Mouse (Mus musculus) heart, embryonic 11.5 days (tissue): Measurements from ENCODE around the gene Il17rc. TPM values are rescaled to one million over a fixed set of nuclear protein-coding genes. Genes with fewer than 3 reads are reported as not detected.

Experiments used
- ATAC-seq: fragments of 200-750 bp; cut with Nextera tagmentation; replicated peaks from 2 replicates; pipeline ENCODE4 v1.8.0; 2017; ENCODE audit warnings: moderate library complexity; ENCODE audit not compliant: insufficient number of reproducible peaks, low FRiP score, low TSS enrichment
- H3K27ac ChIP-seq: fragments of 300-500 bp; sonication (generic); 2 replicates; pipeline ENCODE4 v1.5.1; 2014; ENCODE audit warnings: mild to moderate bottlenecking, low read depth, low read length
- H3K27me3 ChIP-seq: fragments of 300-500 bp; sonication (generic); 2 replicates; pipeline ENCODE4 v1.6.1; 2014; ENCODE audit warnings: mild to moderate bottlenecking, low read length, mixed read lengths; ENCODE audit not compliant: control insufficient read depth, insufficient read depth
- H3K36me3 ChIP-seq: fragments of 300-500 bp; sonication (generic); 2 replicates; pipeline ENCODE4 v1.6.1; 2014; ENCODE audit warnings: mild to moderate bottlenecking, low read length, moderate library complexity, mixed read lengths; ENCODE audit not compliant: control insufficient read depth, insufficient read depth
- H3K4me1 ChIP-seq: fragments of 300-500 bp; sonication (generic); 2 replicates; pipeline ENCODE4 v1.6.1; 2014; ENCODE audit warnings: low read length; ENCODE audit not compliant: control insufficient read depth, insufficient read depth
- H3K4me2 ChIP-seq: fragments of 300-500 bp; sonication (generic); 2 replicates; pipeline ENCODE4 v1.6.1; 2014; ENCODE audit warnings: mild to moderate bottlenecking, moderate library complexity
- H3K4me3 ChIP-seq: fragments of 300-500 bp; sonication (generic); 2 replicates; pipeline ENCODE4 v1.5.1; 2014; ENCODE audit warnings: low read depth, low read length
- H3K9ac ChIP-seq: fragments of 300-500 bp; sonication (generic); 2 replicates; pipeline ENCODE4 v1.6.1; 2014; ENCODE audit warnings: mild to moderate bottlenecking, low read depth, low read length, moderate library complexity
- H3K9me3 ChIP-seq: fragments of 300-500 bp; sonication (generic); replicated peaks from 2 replicates; pipeline ENCODE4 v1.6.1; 2016; ENCODE audit warnings: low read length; ENCODE audit not compliant: control insufficient read depth
- WGBS: fragments of 180-500 bp; shearing (Covaris S2); extraction: QIAGEN DNeasy Blood & Tissue Kit; methylation state at CpG from one replicate; pipeline ENCODE4 v1.1.7; 2014; ENCODE audit not compliant: insufficient replicate concordance; 5-methylcytosine and 5-hydroxymethylcytosine counted together
- polyA plus RNA-seq: library from polyadenylated mRNA; unstranded; fragments of >200 nt; fragmentation: Nextera tagmentation; extraction: Ambion mirVana; gene quantifications from 2 replicates; pipeline ENCODE4 v1.2.1, GENCODE M21; 2014

Il17rc gene
- polyA plus RNA-seq, 1 experiment from 2014 or later, result 2.6 TPM

DNA sequence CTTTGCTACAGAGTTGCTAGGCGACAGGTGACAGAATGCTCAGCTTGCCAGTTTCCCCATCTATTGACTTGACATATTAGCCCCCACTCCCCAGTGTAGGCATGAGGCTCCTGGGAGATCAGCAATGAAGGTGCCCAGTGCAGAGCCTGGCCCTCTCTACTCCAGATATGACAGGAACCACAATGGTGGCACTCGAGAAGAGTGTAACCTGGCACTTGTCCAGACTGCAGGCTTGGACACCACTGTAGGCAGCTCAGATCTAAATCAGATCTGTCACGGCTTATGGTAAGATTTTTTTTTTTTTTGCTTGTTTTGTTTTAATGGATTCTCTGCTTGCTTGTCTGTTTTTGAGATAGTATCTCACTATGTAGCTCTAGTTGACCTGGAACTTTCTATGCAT is 37.6 kb upstream of the Il17rc start:
- no peak for ATAC-seq

DNA sequence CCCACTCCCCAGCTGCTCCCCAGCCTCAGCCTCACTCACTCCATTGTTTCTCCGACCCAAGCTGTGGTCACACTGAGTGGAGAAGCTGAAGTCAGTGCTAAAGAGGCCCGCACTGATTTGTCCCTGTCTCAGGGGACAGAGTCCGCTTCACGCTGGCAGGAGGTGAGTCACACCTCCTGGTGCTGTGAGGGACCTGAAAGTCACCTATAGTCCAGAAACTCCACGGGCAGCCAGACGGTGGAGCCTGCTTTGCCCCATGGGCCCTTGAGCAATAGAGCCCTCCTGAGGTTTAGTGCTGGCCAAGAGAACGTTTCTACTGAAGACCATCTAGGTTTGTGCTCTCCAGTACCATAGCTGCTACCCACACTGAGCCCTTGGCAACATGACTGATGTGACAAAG is 36.5 kb upstream of the Il17rc start:
- no peak for ATAC-seq
- no peak overlapping the region for H3K9ac ChIP-seq
- 68% methylated on average over 7 of the region's 7 CpGs for WGBS

More for the DNA sequence above, 37.6 kb upstream of the Il17rc start:
- H3K4me2 ChIP-seq, result no peak overlapping the region
- no peak overlapping the region for H3K9ac ChIP-seq
- H3K27ac ChIP-seq, result no peak overlapping the region
- WGBS, result 73% methylated on average over 3 of the region's 3 CpGs
- H3K27me3 ChIP-seq, result no peaks in the 10 kb centered on the region
- no peaks in the 10 kb centered on the region for H3K9me3 ChIP-seq
- H3K4me3 ChIP-seq, result no peak overlapping the region
- no peaks in the 10 kb centered on the region for H3K4me1 ChIP-seq
- no peaks in the 10 kb centered on the region for H3K36me3 ChIP-seq

DNA sequence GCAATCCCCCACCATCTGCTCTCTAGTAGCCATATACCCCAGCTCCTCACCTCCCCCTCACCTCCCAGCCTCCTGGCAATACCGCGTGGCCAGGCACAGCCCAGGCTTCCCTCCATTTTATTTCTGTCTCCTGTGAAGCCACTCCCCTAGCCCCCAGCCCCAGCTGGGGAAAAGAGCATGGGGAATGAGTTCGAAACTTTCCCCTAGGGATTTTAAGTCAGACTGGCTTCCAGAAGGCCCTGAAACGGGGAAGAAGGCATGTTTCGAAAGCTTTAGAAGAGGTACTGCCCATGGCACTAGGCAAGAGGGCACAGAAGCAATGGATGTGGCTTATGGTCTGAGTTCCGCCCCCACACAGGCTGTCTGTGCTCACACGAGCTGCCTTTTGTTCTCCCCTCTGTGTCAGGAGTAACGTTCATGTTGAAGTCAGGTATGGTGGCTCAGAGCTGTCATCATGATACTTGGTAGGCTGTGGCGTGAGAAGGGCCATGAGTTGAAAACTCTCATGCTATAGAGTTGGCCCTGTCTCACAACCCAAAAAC is 35.5 kb upstream of the Il17rc start, which contains the start of gene Cidec:
Gene Cidec, minus strand, starts transcription at position 97 of the 542 bp plus-strand sequence.
- no peak for ATAC-seq
- Histone ChIP-seq H3K4me3 (no peak within 1 kb of the TSS), H3K9ac (no peak within 1 kb of the TSS), H3K27ac (no peak within 1 kb of the TSS), H3K36me3 (no peaks in the 10 kb centered on the region), H3K27me3 (no peaks in the 10 kb centered on the region), H3K4me2 (no peak within 1 kb of the TSS), H3K4me1 (no peaks in the 10 kb centered on the region), H3K9me3 (no peaks in the 10 kb centered on the region)
- 68% methylated on average over 9 of the region's 9 CpGs for WGBS

More for the DNA sequence above, 36.5 kb upstream of the Il17rc start:
- Histone ChIP-seq H3K36me3 (no peaks in the 10 kb centered on the region), H3K4me2 (no peak overlapping the region), H3K4me1 (no peaks in the 10 kb centered on the region), H3K9me3 (no peaks in the 10 kb centered on the region), H3K27ac (no peak overlapping the region), H3K4me3 (no peak overlapping the region), H3K27me3 (no peaks in the 10 kb centered on the region)

DNA sequence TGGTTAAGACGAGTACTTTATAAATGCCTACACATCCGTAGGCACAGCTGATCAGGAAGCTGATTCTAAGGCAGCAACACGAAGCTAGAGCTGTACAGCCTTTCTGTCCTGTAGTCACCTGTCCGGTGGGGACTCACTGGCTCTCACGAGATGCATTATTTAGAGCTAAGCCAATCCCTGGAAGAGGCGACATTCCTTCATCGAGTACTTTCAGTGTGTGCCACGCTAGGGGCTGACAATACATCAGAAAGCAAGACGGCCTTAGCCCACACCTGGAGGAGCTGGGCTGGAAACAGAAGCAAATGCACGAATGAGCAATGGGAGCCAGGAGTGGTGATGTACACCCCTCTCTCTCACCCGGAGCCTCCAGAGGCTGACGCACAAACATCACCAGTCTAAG is 34.1 kb upstream of the Il17rc start:
- no peak overlapping the region for H3K27ac ChIP-seq
- 64% methylated on average over 12 of the region's 12 CpGs for WGBS
- H3K9ac ChIP-seq, result no peak overlapping the region
- no peak for ATAC-seq
- no peaks in the 10 kb centered on the region for H3K4me1 ChIP-seq
- no peaks in the 10 kb centered on the region for H3K9me3 ChIP-seq
- H3K36me3 ChIP-seq, result no peaks in the 10 kb centered on the region
- H3K27me3 ChIP-seq, result no peaks in the 10 kb centered on the region
- no peak overlapping the region for H3K4me2 ChIP-seq
- no peak overlapping the region for H3K4me3 ChIP-seq

DNA sequence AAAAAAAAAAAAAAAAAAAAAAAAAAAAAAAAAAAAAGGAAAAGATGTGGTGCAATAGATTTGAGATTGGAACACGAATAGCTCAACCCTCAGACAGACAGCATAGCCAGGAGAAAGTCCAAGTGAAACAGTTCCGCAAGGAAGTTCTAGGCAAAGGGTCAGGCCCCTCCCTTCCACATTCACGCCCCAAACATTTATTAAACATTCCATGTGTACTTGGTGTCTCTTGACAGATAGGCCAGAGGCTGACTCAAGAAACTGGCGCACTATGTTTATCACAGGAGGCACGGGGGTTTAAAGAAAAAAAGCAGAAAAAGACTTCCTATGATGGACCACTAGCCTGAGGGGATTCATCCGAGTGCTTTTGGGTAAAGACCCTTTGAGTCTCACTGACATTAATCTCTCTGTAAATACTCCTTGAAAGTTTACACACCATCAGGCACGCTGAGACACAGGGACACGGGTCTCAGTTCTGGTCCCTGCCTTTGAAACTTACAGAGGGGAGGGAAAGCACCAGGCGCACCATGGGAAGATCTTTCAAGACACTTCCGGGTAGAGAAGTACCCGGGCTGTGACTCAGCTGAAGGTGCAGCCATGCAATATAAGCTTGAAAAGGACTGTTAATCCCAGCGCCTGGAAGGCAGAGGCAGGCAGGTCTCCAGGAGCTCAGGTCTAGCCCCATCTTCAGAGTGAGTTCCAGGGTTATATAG is 32.4 kb upstream of the Il17rc start:
- ATAC-seq, result no peak
- Histone ChIP-seq H3K4me3 (no peak overlapping the region), H3K27ac (no peak overlapping the region), H3K36me3 (no peaks in the 10 kb centered on the region), H3K4me1 (peaks cover 8% of the 10 kb centered on the region; the same call in 1 of the 2 replicates), H3K4me2 (no peak overlapping the region), H3K9ac (no peak overlapping the region), H3K9me3 (no peaks in the 10 kb centered on the region), H3K27me3 (no peaks in the 10 kb centered on the region)
- WGBS, result 51% methylated on average over 12 of the region's 12 CpGs

DNA sequence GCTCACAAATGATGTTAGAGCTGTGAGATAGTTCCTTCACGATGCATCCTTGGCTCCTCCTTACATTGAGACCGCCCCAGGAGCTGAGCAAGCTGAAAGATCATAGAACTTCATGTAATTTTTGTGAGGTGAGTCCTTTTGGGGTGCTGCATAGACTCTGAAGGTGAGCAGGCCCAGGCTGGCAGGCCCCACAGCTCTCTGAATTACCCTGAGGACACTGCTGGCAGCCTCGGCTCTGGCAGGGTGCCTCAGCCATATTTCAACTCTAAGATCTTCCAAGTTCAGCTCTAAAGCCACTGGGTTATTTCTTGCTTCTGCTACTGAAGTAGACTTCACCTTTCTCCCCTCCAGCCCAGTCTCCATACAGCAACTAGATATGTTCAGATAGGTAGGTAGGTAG is 30.5 kb upstream of the Il17rc start:
- H3K9me3 ChIP-seq, result no peaks in the 10 kb centered on the region
- ATAC-seq, result no peak
- no peak overlapping the region for H3K4me2 ChIP-seq
- 80% methylated on average over 3 of the region's 3 CpGs for WGBS
- H3K4me1 ChIP-seq, result peaks cover 8% of the 10 kb centered on the region; the same call in 1 of the 2 replicates
- H3K36me3 ChIP-seq, result no peaks in the 10 kb centered on the region
- H3K9ac ChIP-seq, result no peak overlapping the region
- H3K27ac ChIP-seq, result no peak overlapping the region
- no peaks in the 10 kb centered on the region for H3K27me3 ChIP-seq
- H3K4me3 ChIP-seq, result no peak overlapping the region

DNA sequence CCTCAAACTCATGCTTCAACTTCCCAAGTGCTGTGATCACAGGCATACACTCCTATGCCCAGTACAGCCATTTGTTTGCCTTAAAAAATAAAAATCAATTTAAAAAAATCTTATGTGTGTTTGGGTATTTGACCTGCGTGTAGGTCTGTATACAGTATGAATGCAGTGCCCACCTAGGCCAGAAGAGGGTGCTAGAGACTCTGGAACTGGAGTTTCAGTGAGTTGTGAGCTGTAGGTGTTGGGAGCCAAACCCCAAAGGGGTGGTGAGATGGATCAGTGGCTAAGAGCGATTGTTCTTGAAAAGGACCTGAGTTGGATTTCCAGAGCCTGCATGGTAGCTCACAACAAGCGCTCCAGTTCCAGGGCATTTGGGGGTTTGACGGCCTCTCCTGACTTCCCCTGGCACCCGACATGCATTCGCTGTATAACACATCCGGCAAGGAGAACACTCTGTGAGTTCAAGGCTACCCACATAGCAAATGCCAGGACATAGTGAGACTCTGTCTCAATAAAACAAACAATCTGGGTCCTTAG is 30.0 kb upstream of the Il17rc start:
- 55% methylated on average over 7 of the region's 7 CpGs for WGBS
- H3K4me2 ChIP-seq, result no peak overlapping the region
- H3K4me1 ChIP-seq, result peaks cover 8% of the 10 kb centered on the region; the same call in 1 of the 2 replicates
- H3K9ac ChIP-seq, result no peak overlapping the region
- no peak overlapping the region for H3K27ac ChIP-seq
- H3K36me3 ChIP-seq, result no peaks in the 10 kb centered on the region
- no peaks in the 10 kb centered on the region for H3K9me3 ChIP-seq
- no peak overlapping the region for H3K4me3 ChIP-seq
- no peak for ATAC-seq
- H3K27me3 ChIP-seq, result no peaks in the 10 kb centered on the region

DNA sequence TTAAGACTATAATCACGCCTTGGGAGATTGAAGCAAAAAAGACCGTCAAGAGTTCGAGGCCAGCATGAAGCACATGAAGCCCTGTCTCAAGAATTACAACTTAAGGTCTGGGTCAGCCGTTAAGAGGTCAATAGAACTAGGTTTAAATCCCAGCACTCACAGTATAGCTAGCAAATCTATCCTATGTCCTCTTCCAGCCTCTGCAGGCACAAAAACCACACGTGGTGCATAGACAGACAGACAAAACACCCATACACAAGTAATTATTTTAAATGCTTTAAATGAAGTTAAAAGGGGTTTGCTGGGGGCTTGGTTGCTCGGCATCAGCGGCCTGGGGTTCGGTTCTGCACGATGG is 29.2 kb upstream of the Il17rc start:
- H3K9ac ChIP-seq, result peak overlapping the region; percentile 97
- peaks cover 1% of the 10 kb centered on the region for H3K36me3 ChIP-seq
- H3K4me3 ChIP-seq, result peak overlapping the region; percentile 98
- ATAC-seq, result no peak
- peak overlapping the region; percentile 78 for H3K4me2 ChIP-seq
- H3K9me3 ChIP-seq, result no peaks in the 10 kb centered on the region
- H3K4me1 ChIP-seq, result peaks cover 8% of the 10 kb centered on the region; the same call in 1 of the 2 replicates
- WGBS, result 40% methylated on average over 9 of the region's 9 CpGs
- H3K27me3 ChIP-seq, result no peaks in the 10 kb centered on the region
- peak overlapping the region; percentile 68 for H3K27ac ChIP-seq
